Mouse (Mus musculus) forebrain, embryonic 16.5 days (tissue): ENCODE measurements at regions not wholly inside any gene's neighbourhood (a gene's known extent, or its start where the extent isn't known, plus 50 kb on each side); places are given as distances from the start of the nearest gene placed in this dataset.

Source experiments
- ATAC-seq: fragments of 200-750 bp; cut with Nextera tagmentation; 2 replicates; pipeline ENCODE4 v1.8.0; 2017; ENCODE audit warnings: mild to moderate bottlenecking, moderate library complexity
- H3K27ac ChIP-seq: fragments of 300-500 bp; sonication (generic); 2 replicates; pipeline ENCODE4 v1.5.1; 2014; ENCODE audit warnings: low read length, control low read depth
- H3K27me3 ChIP-seq: fragments of 300-500 bp; sonication (generic); replicated peaks from 2 replicates; pipeline ENCODE4 v1.6.1; 2014; ENCODE audit warnings: low read length; ENCODE audit not compliant: control insufficient read depth, insufficient read depth
- H3K36me3 ChIP-seq: fragments of 300-500 bp; sonication (generic); 2 replicates; pipeline ENCODE4 v1.6.1; 2014; ENCODE audit not compliant: control insufficient read depth, insufficient read depth
- H3K4me1 ChIP-seq: fragments of 300-500 bp; sonication (generic); replicated peaks from 2 replicates; pipeline ENCODE4 v1.6.1; 2014; ENCODE audit warnings: low read length; ENCODE audit not compliant: control insufficient read depth, insufficient read depth
- H3K4me2 ChIP-seq: fragments of 300-500 bp; sonication (generic); 2 replicates; pipeline ENCODE4 v1.6.1; 2014; ENCODE audit warnings: mild to moderate bottlenecking, low read length, control low read depth
- H3K4me3 ChIP-seq: fragments of 300-500 bp; sonication (generic); replicated peaks from 2 replicates; pipeline ENCODE4 v1.5.1; 2014; ENCODE audit warnings: mild to moderate bottlenecking, low read length, control low read depth
- H3K9ac ChIP-seq: fragments of 300-500 bp; sonication (generic); replicated peaks from 2 replicates; pipeline ENCODE4 v1.6.1; 2014; ENCODE audit warnings: low read depth, low read length, control low read depth
- H3K9me3 ChIP-seq: fragments of 300-500 bp; sonication (generic); 2 replicates; pipeline ENCODE4 v1.6.1; 2016; ENCODE audit warnings: low read length; ENCODE audit not compliant: control insufficient read depth
- WGBS: fragments of 180-500 bp; shearing (Covaris S2); extraction: QIAGEN DNeasy Blood & Tissue Kit; methylation state at CpG from one replicate; pipeline ENCODE4 v1.1.7; 2014; 5-methylcytosine and 5-hydroxymethylcytosine counted together

DNA sequence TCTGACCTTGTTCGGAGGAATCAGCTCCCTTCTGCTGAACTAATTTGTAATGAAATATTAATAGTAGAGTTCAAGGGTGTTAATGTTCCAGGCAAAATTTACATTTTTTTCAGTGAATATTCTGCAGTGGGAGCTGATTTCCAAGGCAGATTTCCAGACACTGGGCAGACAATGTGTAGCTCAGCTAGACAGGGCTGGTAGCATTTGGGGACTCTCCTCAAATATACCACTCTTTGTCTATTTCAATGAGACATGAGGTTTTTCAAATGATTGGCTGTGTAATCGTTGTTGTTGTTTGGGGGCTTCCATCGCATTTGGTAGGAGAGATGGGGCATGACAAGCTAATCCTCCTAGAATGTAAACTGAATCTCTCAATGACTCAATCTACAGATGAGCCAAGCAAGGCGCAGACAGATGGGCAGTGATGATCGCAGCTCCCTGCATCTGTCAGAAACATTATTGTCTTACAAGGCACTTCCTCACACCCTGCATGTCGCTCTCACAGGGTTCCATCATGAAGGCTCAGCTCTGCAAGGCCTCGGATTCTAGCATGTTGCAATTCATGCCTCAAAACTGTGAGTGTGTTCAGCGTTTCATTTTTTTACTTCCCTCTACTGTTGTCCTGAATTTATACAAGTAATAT, 241.7 kb upstream of the Akirin2 start:
- H3K27me3 ChIP-seq = no peaks in the 10 kb centered on the region
- H3K4me3 ChIP-seq = no peak overlapping the region
- no peaks in the 10 kb centered on the region for H3K36me3 ChIP-seq
- ATAC-seq = 0 out of 2 replicates have a peak, but pooled peaks have one; percentile 45
- H3K4me2 ChIP-seq = no peak overlapping the region
- H3K4me1 ChIP-seq = no peaks in the 10 kb centered on the region
- no peaks in the 10 kb centered on the region for H3K9me3 ChIP-seq
- no peak overlapping the region for H3K27ac ChIP-seq
- 65% methylated on average over 8 of the region's 8 CpGs for WGBS
- no peak overlapping the region for H3K9ac ChIP-seq

- Histone ChIP-seq H3K4me2 (no peak overlapping the region), H3K27ac (no peak overlapping the region), H3K36me3 (no peaks in the 10 kb centered on the region), H3K9ac (no peak overlapping the region), H3K27me3 (no peaks in the 10 kb centered on the region), H3K4me1 (no peaks in the 10 kb centered on the region), H3K4me3 (no peak overlapping the region), H3K9me3 (no peaks in the 10 kb centered on the region)
- no peak for ATAC-seq
- WGBS = 60% methylated on average over 5 of the region's 5 CpGs
Observed at GRCm38 (mm10) chr4:34310061-34310642, 240.6 kb upstream of the Akirin2 start.

DNA sequence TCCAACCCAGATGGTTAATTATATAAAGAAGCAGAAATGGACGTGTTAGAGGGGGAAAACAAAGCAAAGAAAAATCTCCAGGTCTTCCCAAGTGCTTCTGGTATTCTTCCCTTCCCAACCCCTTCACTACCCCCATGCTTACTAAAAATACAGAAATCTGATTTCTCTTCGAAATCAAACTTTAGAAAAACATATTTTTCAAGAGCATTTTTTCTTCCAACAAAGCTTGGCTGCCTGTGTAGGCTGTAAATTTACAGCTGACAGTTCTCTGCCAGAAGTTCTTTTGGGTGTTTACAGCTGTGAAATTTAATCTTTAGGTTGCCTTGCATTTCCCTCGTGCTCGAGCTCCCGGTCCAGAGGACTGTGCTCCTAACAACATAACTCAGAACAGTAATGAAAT, 234.9 kb upstream of the Akirin2 start:
- ATAC-seq = no peak
- Histone ChIP-seq H3K4me1 (no peaks in the 10 kb centered on the region), H3K36me3 (no peaks in the 10 kb centered on the region), H3K4me2 (no peak overlapping the region), H3K9ac (no peak overlapping the region), H3K4me3 (no peak overlapping the region), H3K9me3 (no peaks in the 10 kb centered on the region), H3K27ac (peak overlapping the region; percentile 60), H3K27me3 (no peaks in the 10 kb centered on the region)
- 64% methylated on average over 5 of the region's 5 CpGs for WGBS

DNA sequence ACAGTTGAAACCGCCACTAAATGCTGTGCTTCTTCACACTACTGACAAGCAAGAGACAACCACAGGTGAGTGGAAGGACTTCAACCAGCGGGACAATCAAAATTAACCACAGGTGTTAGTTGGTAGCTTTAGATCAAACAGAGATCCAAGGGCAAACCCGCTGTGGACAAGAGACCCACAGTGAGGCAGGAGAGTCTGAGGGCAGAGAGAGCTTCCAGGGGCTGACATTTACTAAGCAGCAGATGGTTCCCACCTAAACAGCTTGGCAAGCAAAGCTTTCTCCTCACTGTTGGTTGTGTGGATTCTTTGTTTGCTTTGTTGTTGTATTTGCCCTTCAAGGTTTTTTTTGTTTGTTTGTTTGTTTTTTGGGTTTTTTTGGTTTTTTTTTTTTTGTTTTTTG, 227.9 kb upstream of the Akirin2 start:
- peaks cover under 1% of the 10 kb centered on the region; the same call in 1 of the 2 replicates for H3K4me1 ChIP-seq
- H3K36me3 ChIP-seq = no peaks in the 10 kb centered on the region
- no peak overlapping the region for H3K4me2 ChIP-seq
- no peaks in the 10 kb centered on the region for H3K9me3 ChIP-seq
- no peak for ATAC-seq
- WGBS = 82% methylated on average over 3 of the region's 3 CpGs
- H3K4me3 ChIP-seq = no peak overlapping the region
- H3K27me3 ChIP-seq = no peaks in the 10 kb centered on the region
- no peak overlapping the region for H3K27ac ChIP-seq
- H3K9ac ChIP-seq = no peak overlapping the region

DNA sequence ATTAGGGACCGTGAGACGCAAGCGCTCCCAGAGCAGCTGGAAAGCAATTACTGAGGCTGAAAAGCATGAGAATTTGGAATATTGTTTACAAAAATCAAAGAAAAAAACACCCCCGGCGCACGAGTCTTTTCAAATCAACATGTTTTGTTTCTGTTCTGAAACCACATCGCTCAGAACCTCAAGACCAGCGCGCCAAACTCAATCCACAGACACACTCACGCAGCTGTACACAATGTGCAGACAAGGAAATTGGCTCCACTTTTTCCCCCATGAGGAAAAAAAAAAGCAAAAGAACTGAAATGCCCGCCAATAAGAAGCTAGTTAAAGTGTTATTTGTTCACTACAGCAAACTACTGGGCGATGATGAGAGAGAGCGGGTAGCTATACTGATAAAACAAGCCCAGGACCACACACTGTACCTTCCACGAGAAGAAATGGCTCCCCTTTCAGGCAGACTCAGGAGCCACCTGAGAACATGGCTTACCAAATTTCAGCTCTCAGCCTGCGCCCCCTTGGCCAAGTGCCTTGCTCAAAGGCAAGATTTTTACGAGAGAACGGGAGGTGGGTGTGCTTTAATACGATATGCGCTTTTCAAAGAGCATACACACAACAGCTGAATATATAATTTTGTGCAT, 222.5 kb upstream of the Akirin2 start:
- Histone ChIP-seq H3K4me3 (peak overlapping the region; percentile 8; the same call in 1 of the 2 replicates), H3K9me3 (no peaks in the 10 kb centered on the region), H3K27me3 (no peaks in the 10 kb centered on the region), H3K36me3 (no peaks in the 10 kb centered on the region), H3K9ac (no peak overlapping the region), H3K27ac (peak overlapping the region; percentile 23; the same call in 1 of the 2 replicates), H3K4me1 (peaks cover 10% of the 10 kb centered on the region; the same call in 1 of the 2 replicates), H3K4me2 (peak overlapping the region; percentile 38)
- ATAC-seq = peak; percentile 45; the same call in 1 of the 2 replicates
- WGBS = 45% methylated on average over 19 of the region's 19 CpGs

DNA sequence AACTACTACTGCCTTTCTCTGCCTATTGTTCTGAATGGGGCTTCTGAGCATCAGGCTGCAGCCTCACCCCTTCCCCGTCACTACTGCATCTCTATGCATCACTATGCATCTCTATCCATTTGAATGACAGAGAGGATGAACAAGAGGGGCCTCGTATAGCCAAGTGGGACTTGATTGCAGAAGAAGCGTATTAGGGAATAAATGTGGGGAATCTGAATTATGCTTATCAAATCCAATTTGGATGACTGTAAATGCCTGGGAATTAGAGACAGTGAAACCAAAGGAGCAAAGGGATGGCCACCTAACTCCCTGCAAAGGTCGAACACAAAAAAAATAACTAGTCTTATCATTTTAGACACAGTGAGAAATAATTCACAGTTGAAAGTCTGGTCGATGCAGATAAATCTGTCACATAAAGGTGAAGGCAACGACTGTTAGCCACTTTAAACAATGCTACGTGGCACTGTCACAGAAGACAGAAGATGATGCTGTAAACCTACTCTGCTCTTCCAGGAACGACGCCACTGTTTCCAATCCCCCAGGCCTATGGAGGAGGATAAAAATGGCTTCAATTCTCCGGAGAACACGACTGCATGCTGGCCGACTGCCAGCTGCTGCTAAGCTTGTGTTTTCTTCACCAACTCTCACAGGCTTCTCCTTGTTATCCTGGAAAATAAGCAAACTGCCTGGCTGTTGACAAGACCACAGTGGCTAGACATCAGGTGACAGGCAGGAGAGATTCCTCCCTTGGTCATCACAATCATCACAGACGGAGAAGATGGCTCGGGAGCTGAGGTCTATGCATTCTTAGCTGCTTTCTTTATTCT, 213.6 kb upstream of the Akirin2 start:
- peak overlapping the region; percentile 16 for H3K27ac ChIP-seq
- no peak overlapping the region for H3K9ac ChIP-seq
- WGBS = 34% methylated on average over 14 of the region's 14 CpGs
- H3K9me3 ChIP-seq = no peaks in the 10 kb centered on the region
- ATAC-seq = peak; percentile 82
- H3K4me3 ChIP-seq = no peak overlapping the region
- peaks cover 10% of the 10 kb centered on the region for H3K4me1 ChIP-seq
- no peaks in the 10 kb centered on the region for H3K27me3 ChIP-seq
- peak overlapping the region; percentile 4; the same call in 1 of the 2 replicates for H3K4me2 ChIP-seq
- H3K36me3 ChIP-seq = no peaks in the 10 kb centered on the region

DNA sequence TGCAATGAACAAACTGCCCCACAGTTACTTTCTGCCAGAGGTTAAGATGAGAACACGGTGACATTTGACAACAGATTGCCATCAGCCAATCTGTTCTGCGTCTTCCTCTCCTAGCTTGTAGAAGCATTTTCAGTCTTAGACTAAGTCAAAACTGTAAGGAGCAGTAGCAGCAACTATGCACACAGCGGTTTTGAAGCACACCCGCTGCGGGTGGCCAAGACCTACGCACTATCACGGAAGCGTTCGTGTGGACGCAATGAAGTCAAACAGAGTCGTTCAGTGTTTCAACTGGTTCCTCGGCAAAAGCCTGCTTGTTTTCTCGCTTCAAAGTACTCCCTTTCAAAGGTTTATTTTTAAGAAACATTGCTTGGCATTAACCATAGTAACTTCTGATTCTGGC, 212.9 kb upstream of the Akirin2 start:
- H3K9me3 ChIP-seq = no peaks in the 10 kb centered on the region
- no peak overlapping the region for H3K9ac ChIP-seq
- peaks cover 10% of the 10 kb centered on the region for H3K4me1 ChIP-seq
- H3K27me3 ChIP-seq = no peaks in the 10 kb centered on the region
- ATAC-seq = no peak
- WGBS = 68% methylated on average over 13 of the region's 13 CpGs
- H3K36me3 ChIP-seq = no peaks in the 10 kb centered on the region
- H3K4me3 ChIP-seq = no peak overlapping the region
- no peak overlapping the region for H3K4me2 ChIP-seq
- peak overlapping the region; percentile 16 for H3K27ac ChIP-seq

GRCm38 (mm10) chr4:34340057-34340456, 210.7 kb upstream of the Akirin2 start:
- Histone ChIP-seq H3K27me3 (no peaks in the 10 kb centered on the region), H3K27ac (no peak overlapping the region), H3K4me1 (peaks cover 10% of the 10 kb centered on the region), H3K36me3 (no peaks in the 10 kb centered on the region), H3K4me3 (no peak overlapping the region), H3K4me2 (no peak overlapping the region), H3K9me3 (no peaks in the 10 kb centered on the region), H3K9ac (no peak overlapping the region)
- 70% methylated on average over 8 of the region's 8 CpGs for WGBS
- ATAC-seq = no peak
